Mouse (Mus musculus): ENCODE results near the gene Evi2a.

DNA sequence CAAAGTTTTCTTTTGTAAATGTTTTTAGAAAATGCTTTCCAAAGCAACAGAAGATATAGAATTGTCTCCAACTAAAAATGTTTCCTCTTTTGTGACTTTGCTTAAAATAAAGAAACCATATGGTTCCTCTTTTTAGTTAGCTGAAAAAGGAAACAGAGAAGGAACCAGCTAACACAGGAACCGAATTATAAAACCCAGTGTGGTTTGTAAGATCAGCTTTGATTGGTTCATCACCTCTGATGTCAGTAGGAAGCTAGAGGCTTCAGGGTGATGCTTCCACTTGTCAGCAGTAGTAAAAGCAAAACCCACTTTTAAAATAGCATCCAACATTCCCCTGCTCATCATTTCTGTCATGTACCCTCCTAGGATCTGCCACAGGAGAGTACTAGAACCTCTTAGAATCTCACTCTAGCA lies 10.5 kb downstream of the Evi2a start:
- no peak for TF ChIP-seq CTCF (IDR thresholded peaks at IDR 0.05; ENCODE audit: insufficient read depth, low read depth, low read length)
- TF ChIP-seq POLR2A (IDR thresholded peaks at IDR 0.05; ENCODE audit: insufficient read depth, low read depth, low read length): no peak

Measured in olfactory bulb, adult 2 months (tissue).